Comparison of ENCODE assay signal across 9 mouse cellular contexts in genomic region chr2:24047551-24048479, GRCm38 (mm10). TPM values are rescaled to one million over a fixed set of nuclear protein-coding genes. Genes with fewer than 3 reads are reported as not detected.
DNase-seq lines count a peak whose midpoint lies in the region; ATAC-seq and TF ChIP-seq lines count a peak whose summit lies in the region.
"Had no signal": no experiment of that assay in that cellular context is flagged by ENCODE, and none has a peak within 500 bp of the region (broad histone marks: within the 10 kb centered on the region; RNA-seq: fewer than 3 reads in every experiment).

No protein-coding gene starts in this region.

- WGBS in neural tube, embryonic 11.5 days: 37% methylated on average over 6 of the region's 6 CpGs
- WGBS in liver, embryonic 14.5 days (ENCODE audit: insufficient replicate concordance): 48% methylated on average over 6 of the region's 6 CpGs
- WGBS in stomach, postnatal 0 days: 53% methylated on average over 6 of the region's 6 CpGs

- no peak overlapping the region for H3K27ac ChIP-seq in neural tube, embryonic 11.5 days (ENCODE audit: low read depth, low read length)
- H3K27ac ChIP-seq in liver, embryonic 14.5 days: no peak overlapping the region
- H3K27ac ChIP-seq in stomach, postnatal 0 days (replicated peaks): no peak overlapping the region

- no peak for ATAC-seq in erythroblast, adult 5-6 weeks (replicated peaks; ENCODE audit: low FRiP score, poor library complexity, severe bottlenecking)
- ATAC-seq in neural tube, embryonic 11.5 days (ENCODE audit: insufficient read depth, low FRiP score, low TSS enrichment): peak; percentile 95
- no peak for ATAC-seq in liver, embryonic 14.5 days (ENCODE audit: insufficient read depth)
- ATAC-seq in stomach, postnatal 0 days (ENCODE audit: low FRiP score, low TSS enrichment): no peak
- no peak for ATAC-seq in inflammation-experienced regulatory T-cells, adult 6 months

- H3K27me3 ChIP-seq in erythroblast, embryonic 14.5 days (ENCODE audit: control insufficient read depth): no peaks in the 10 kb centered on the region
- H3K27me3 ChIP-seq in neural tube, embryonic 11.5 days (ENCODE audit: control insufficient read depth, insufficient read depth, low read length): no peaks in the 10 kb centered on the region
- H3K27me3 ChIP-seq in liver, embryonic 14.5 days (ENCODE audit: control insufficient read depth, insufficient read depth, low read length): no peaks in the 10 kb centered on the region
- no peaks in the 10 kb centered on the region for H3K27me3 ChIP-seq in stomach, postnatal 0 days (ENCODE audit: control insufficient read depth, insufficient read depth, low read length)

- no peaks in the 10 kb centered on the region for H3K36me3 ChIP-seq in erythroblast, embryonic 14.5 days (ENCODE audit: control insufficient read depth)
- no peaks in the 10 kb centered on the region for H3K36me3 ChIP-seq in neural tube, embryonic 11.5 days (ENCODE audit: control insufficient read depth, insufficient read depth, low read length)
- H3K36me3 ChIP-seq in liver, embryonic 14.5 days (replicated peaks; ENCODE audit: control insufficient read depth, insufficient read depth, low read depth): no peaks in the 10 kb centered on the region
- H3K36me3 ChIP-seq in stomach, postnatal 0 days (ENCODE audit: control insufficient read depth, insufficient read depth, low read length): no peaks in the 10 kb centered on the region

- no peak for TF ChIP-seq CTCF in liver, embryonic 14.5 days (IDR thresholded peaks at IDR 0.05; ENCODE audit: low read depth)
- TF ChIP-seq CTCF in stomach, postnatal 0 days (IDR thresholded peaks at IDR 0.05; ENCODE audit: low read depth): no peak

- no peaks in the 10 kb centered on the region for H3K9me3 ChIP-seq in erythroblast, embryonic 14.5 days (ENCODE audit: control insufficient read depth, low read length)
- no peaks in the 10 kb centered on the region for H3K9me3 ChIP-seq in neural tube, embryonic 11.5 days (ENCODE audit: control insufficient read depth, low read length)
- no peaks in the 10 kb centered on the region for H3K9me3 ChIP-seq in liver, embryonic 14.5 days (ENCODE audit: control insufficient read depth, low read length)
- no peaks in the 10 kb centered on the region for H3K9me3 ChIP-seq in stomach, postnatal 0 days (ENCODE audit: control insufficient read depth, low read length)

- peak overlapping the region; percentile 28 for H3K4me3 ChIP-seq in erythroblast, embryonic 14.5 days (replicated peaks)
- peak overlapping the region; percentile 15; the same call in 1 of the 2 replicates for H3K4me3 ChIP-seq in neural tube, embryonic 11.5 days (ENCODE audit: low read depth, low read length)
- H3K4me3 ChIP-seq in liver, embryonic 14.5 days (ENCODE audit: insufficient read depth in 1 of 2, low read depth in 2 of 2, low read length in 2 of 2): peak overlapping the region in 1 of 2 experiments; percentile 21; a peak in 2 of 4 replicates
- H3K4me3 ChIP-seq in stomach, postnatal 0 days (ENCODE audit: low read depth, low read length): peak overlapping the region; percentile 42

- peaks cover 2% of the 10 kb centered on the region for H3K4me1 ChIP-seq in erythroblast, embryonic 14.5 days (ENCODE audit: control insufficient read depth)
- no peaks in the 10 kb centered on the region for H3K4me1 ChIP-seq in neural tube, embryonic 11.5 days (ENCODE audit: control insufficient read depth, insufficient read depth, low read length)
- 0 out of 4 replicates have a peak, but pooled peaks cover 0 to 2% of the 10 kb centered on the region in 2 experiments for H3K4me1 ChIP-seq in liver, embryonic 14.5 days (replicated peaks; ENCODE audit: control insufficient read depth in 2 of 2, insufficient read depth in 2 of 2, low read length in 1 of 2)
- H3K4me1 ChIP-seq in stomach, postnatal 0 days (replicated peaks; ENCODE audit: control insufficient read depth, insufficient read depth): no peaks in the 10 kb centered on the region

- peak; percentile 17 for DNase-seq in neural tube, embryonic 11.5 days (ENCODE audit: low spot score)
- no peak for DNase-seq in neural tube, embryonic 10.5 days (ENCODE audit: extremely low spot score, low spot score)
- DNase-seq in liver, embryonic 14.5 days (ENCODE audit: low read depth in 3 of 3, low spot score in 3 of 3): no peak
- DNase-seq in stomach, postnatal 0 days (ENCODE audit: low spot score): no peak
- DNase-seq in adrenal gland, postnatal 25 days: no peak

- peak overlapping the region; percentile 40 for H3K4me2 ChIP-seq in neural tube, embryonic 11.5 days (ENCODE audit: low read depth)
- peak overlapping the region; percentile 56 for H3K4me2 ChIP-seq in liver, embryonic 14.5 days (ENCODE audit: low read depth)
- peak overlapping the region; percentile 57 for H3K4me2 ChIP-seq in stomach, postnatal 0 days (replicated peaks; ENCODE audit: low read depth)

- no peak for TF ChIP-seq EP300 in liver, embryonic 14.5 days (IDR thresholded peaks at IDR 0.05; ENCODE audit: low read depth)
- TF ChIP-seq EP300 in stomach, postnatal 0 days (optimal IDR thresholded peaks at IDR 0.05): no peak

- no peak overlapping the region for H3K9ac ChIP-seq in neural tube, embryonic 11.5 days (ENCODE audit: low read length)
- no peak overlapping the region for H3K9ac ChIP-seq in liver, embryonic 14.5 days (replicated peaks)
- no peak overlapping the region for H3K9ac ChIP-seq in stomach, postnatal 0 days (ENCODE audit: low read length)

RNA-seq across cellular contexts. Expression of gene Hnmt, which starts 1.4 kb away (rescaled TPM):
- not detected in 2 replicates for polyA plus RNA-seq in erythroblast, embryonic 14.5 days (2012)
- 5.4 and 9.8 TPM in 2 replicates for total RNA-seq in erythroblast, adult 5-6 weeks (2015; ENCODE audit: low replicate concordance)
- total RNA-seq in erythroblast, adult 5-6 weeks (2017; ENCODE audit: low replicate concordance): 8.6 TPM in 2 replicates
- 0.62 and 1.2 TPM in 2 replicates for polyA plus RNA-seq in neural tube, embryonic 11.5 days (2014; fragmentation: Nextera tagmentation; extraction: Ambion mirVana)
- polyA plus RNA-seq in liver, embryonic 14.5 days (2012; rRNA removed): 0.15 and 0.17 TPM in 2 replicates
- 0.33 and 0.52 TPM in 2 replicates for polyA plus RNA-seq in liver, embryonic 14.5 days (2014; fragmentation: Nextera tagmentation; extraction: Ambion mirVana)
- polyA plus RNA-seq in stomach, postnatal 0 days (2015; fragmentation: Nextera tagmentation; extraction: Ambion mirVana): 4.3 and 4.7 TPM in 2 replicates
- 11.7 and 19.9 TPM in 2 replicates for total RNA-seq in adrenal gland, postnatal 25 days (2021)
- not detected for polyA plus RNA-seq in inflammation-experienced regulatory T-cells, adult 6 months (2017; shearing (Covaris generic))

RNA-seq across cellular contexts. Expression of gene Tbpl2, which starts 48.6 kb away (rescaled TPM):
- not detected in 2 replicates for polyA plus RNA-seq in erythroblast, embryonic 14.5 days (2012)
- not detected in 2 replicates for total RNA-seq in erythroblast, adult 5-6 weeks (2015; ENCODE audit: low replicate concordance)
- total RNA-seq in erythroblast, adult 5-6 weeks (2017; ENCODE audit: low replicate concordance): not detected in 2 replicates
- polyA plus RNA-seq in neural tube, embryonic 11.5 days (2014; fragmentation: Nextera tagmentation; extraction: Ambion mirVana): not detected in 2 replicates
- not detected in 2 replicates for polyA plus RNA-seq in liver, embryonic 14.5 days (2012; rRNA removed)
- not detected in 2 replicates for polyA plus RNA-seq in liver, embryonic 14.5 days (2014; fragmentation: Nextera tagmentation; extraction: Ambion mirVana)
- polyA plus RNA-seq in stomach, postnatal 0 days (2015; fragmentation: Nextera tagmentation; extraction: Ambion mirVana): not detected in 2 replicates
- total RNA-seq in adrenal gland, postnatal 25 days (2021): not detected in 2 replicates
- not detected for polyA plus RNA-seq in inflammation-experienced regulatory T-cells, adult 6 months (2017; shearing (Covaris generic))
- total RNA-seq: adrenal gland, adult 2 months had no signal
- polyA plus RNA-seq: adrenal gland, adult 2 months had no signal
